Mouse (Mus musculus): ENCODE data around the gene Ift22.

DNA sequence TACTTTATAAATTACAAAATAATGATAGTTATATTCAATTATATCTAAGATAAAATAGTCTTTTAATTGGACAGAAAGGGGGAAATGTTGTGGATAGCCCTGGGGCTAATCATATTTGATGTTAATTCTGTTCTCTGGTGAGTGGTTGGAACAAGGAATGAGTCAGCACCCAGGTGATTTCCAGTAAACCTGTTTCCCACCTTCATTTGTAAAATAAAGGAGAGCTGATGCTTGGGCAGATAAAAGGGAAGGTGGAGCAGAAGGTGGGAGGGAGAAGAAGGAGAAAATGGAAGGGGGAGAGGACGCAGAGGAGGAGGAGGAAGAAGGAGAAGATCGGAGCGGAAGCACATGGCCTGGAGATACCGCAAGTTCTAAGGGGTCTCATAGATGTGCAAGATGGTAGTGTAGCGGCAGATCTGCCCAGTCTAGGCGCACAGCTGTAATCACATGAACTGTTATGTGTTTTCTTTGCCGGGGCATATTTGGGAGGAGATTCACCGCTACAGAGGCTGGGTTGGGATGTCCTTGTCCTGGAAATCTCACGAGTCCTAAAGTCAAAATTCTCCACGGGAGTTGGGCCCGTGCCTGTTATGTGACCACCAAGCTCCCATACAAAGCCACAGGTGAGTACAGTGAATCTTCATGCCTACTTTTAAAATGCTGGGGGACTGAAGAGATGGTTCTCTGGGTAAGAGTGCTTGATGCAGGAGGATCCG is 33.1 kb downstream of the Ift22 start:
- TF ChIP-seq POLR2A (IDR thresholded peaks at IDR 0.05; ENCODE audit: borderline replicate concordance, control insufficient read depth, low read depth, low read length) (no peak), CTCF (IDR thresholded peaks at IDR 0.05; ENCODE audit: control insufficient read depth, insufficient read depth, low read length) (no peak)
